Mouse (Mus musculus): ENCODE results near the gene Ubap2l. TPM values are rescaled to one million over a fixed set of nuclear protein-coding genes. Genes with fewer than 3 reads are reported as not detected.

Ubap2l gene
- polyA plus RNA-seq, 1 experiment from 2014 or later, result 157 TPM

- H3K27me3 ChIP-seq, result no peaks in the 10 kb centered on the region
- H3K4me2 ChIP-seq, result peak overlapping the region; percentile 93
- no peak overlapping the region for H3K27ac ChIP-seq
- H3K9me3 ChIP-seq, result no peaks in the 10 kb centered on the region
- H3K36me3 ChIP-seq, result peaks cover 4% of the 10 kb centered on the region
- H3K4me1 ChIP-seq (replicated peaks), result peaks cover 65% of the 10 kb centered on the region
- 78% methylated on average over 5 of the region's 5 CpGs for WGBS
- H3K9ac ChIP-seq, result peak overlapping the region; percentile 51; the same call in 1 of the 2 replicates
- peak overlapping the region; percentile 92 for H3K4me3 ChIP-seq
- ATAC-seq (ENCODE audit: low FRiP score), result no peak
Measured at GRCm38 (mm10) chr3:90081365-90082240, 29.2 kb upstream of the Ubap2l start.

DNA sequence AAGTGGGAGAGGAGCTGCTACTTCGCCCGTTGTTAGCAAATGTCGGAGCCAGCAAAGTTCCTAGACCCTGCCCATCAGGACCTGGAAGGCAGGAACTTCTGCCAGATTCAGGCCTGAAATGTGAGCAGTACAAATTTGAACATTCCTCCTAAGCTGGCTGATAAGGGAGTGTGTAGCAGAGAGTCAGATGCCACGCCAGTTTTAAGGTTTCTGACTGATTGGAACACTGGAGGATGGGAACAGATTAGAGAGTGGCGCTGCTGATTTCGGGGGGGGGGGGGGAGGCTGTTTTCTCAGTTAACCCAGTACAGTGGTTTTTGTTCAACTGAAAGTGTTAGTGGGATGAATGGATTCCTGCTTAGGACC lies 28.1 kb upstream of the Ubap2l start:
- no peak for ATAC-seq (ENCODE audit: low FRiP score)
- Histone ChIP-seq H3K4me3 (peak overlapping the region; percentile 92), H3K36me3 (no peaks in the 10 kb centered on the region), H3K4me2 (peak overlapping the region; percentile 93), H3K27me3 (no peaks in the 10 kb centered on the region), H3K4me1 (replicated peaks) (peaks cover 64% of the 10 kb centered on the region), H3K27ac (peak overlapping the region; percentile 97), H3K9me3 (no peaks in the 10 kb centered on the region), H3K9ac (peak overlapping the region; percentile 91)
- WGBS, result 1% methylated on average over 6 of the region's 6 CpGs

DNA sequence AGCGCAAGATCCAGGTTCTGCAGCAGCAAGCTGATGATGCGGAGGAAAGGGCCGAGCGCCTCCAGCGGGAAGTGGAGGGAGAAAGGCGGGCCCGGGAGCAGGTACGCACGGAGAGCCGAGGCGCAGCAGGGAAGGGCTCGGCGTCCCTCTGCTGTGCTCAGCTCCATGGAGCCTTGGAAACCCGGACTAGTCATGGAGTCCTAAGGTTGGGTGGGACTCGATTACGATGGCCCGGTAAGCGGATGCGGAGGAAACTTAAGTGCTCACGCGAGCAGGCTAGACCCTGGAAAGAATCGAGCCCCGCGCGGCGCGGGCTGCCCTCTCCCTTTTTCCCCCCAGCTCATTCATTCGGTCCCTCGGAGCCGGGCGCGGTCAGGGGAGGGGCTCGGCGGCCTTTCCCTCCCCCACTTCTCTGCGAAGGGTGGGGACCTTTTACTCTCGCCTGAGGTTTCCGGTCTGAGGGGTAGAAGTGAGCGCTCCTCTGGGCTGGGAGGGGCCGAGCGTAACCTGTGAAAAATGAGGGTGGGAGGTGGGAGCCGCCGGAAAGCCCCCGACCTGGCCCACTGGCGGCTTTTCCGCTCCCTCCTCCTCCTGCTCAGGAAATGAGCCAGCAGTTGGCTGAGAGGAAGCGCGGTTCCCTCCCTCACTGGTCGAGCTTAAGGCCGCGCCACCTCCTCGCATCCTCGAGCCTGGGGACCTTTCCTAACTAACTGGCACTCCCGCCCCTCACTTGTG lies 27.5 kb upstream of the Ubap2l start:
- Histone ChIP-seq H3K4me1 (replicated peaks) (peaks cover 59% of the 10 kb centered on the region), H3K4me3 (peak overlapping the region; percentile 92), H3K27me3 (no peaks in the 10 kb centered on the region), H3K9ac (peak overlapping the region; percentile 91), H3K9me3 (no peaks in the 10 kb centered on the region), H3K4me2 (peak overlapping the region; percentile 93), H3K27ac (peak overlapping the region; percentile 97), H3K36me3 (no peaks in the 10 kb centered on the region)
- under 1% methylated on average over 51 of the region's 53 CpGs for WGBS
- peak; percentile 80 for ATAC-seq (ENCODE audit: low FRiP score)

DNA sequence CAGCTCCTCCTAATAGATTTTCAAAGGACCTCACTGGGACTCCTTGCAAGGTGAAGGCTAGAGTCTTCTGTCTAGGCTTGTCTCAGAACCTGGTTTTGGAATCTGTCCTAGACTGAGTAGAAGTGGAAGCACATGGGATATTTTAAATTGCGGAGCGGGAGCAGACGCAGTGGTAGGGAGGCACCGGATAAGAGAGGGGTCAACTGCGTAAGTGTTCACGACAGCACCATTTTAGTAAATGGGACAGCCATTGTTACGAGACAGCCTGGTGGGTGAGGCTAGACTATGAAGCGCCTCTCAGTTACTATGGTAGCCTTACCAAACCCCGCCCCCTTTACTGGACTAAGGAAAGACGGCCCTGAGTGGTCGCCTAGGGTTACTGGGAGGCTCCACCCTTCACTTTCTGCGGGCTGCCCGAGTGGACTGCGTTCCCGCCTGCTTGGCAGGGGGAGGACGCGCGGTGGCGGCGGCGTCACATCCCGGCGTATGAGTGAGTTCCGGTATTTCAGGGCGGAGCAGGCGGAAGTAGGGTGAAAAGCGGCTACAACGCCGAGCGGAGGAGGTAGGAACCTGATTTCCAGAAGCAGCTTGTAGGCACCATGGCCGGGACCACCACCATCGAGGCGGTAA lies 26.8 kb upstream of the Ubap2l start:
- Histone ChIP-seq H3K36me3 (no peaks in the 10 kb centered on the region), H3K27me3 (no peaks in the 10 kb centered on the region), H3K4me2 (peak overlapping the region; percentile 93), H3K27ac (peak overlapping the region; percentile 97), H3K4me3 (peak overlapping the region; percentile 92), H3K4me1 (replicated peaks) (peaks cover 52% of the 10 kb centered on the region), H3K9ac (peak overlapping the region; percentile 91), H3K9me3 (no peaks in the 10 kb centered on the region)
- WGBS, result under 1% methylated on average over 33 of the region's 33 CpGs
- peak; percentile 94 for ATAC-seq (ENCODE audit: low FRiP score)

DNA sequence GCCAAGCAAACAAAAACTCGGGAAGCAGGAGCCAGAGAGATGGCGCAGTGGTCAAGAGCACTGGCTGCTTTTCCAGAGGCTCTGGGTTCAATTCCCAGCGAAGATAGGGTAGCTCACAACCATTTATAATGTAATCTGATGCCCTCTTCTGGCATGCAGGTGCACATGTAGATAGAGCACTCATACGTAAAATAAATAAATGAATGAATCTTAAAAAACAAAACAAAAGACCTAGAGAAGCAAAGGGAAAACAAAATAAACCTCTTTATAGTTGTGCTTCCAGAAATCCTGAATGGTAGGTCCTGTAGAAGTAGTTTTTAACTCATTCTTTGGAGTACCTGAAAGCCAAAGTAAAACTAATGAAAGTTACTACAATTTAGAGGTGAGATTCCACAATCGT lies 25.8 kb upstream of the Ubap2l start:
- ATAC-seq (ENCODE audit: low FRiP score), result no peak
- peaks cover 42% of the 10 kb centered on the region for H3K4me1 ChIP-seq (replicated peaks)
- 62% methylated on average over 5 of the region's 5 CpGs for WGBS
- H3K9me3 ChIP-seq, result no peaks in the 10 kb centered on the region
- H3K27ac ChIP-seq, result no peak overlapping the region
- no peaks in the 10 kb centered on the region for H3K36me3 ChIP-seq
- H3K4me2 ChIP-seq, result no peak overlapping the region
- no peak overlapping the region for H3K9ac ChIP-seq
- no peaks in the 10 kb centered on the region for H3K27me3 ChIP-seq
- H3K4me3 ChIP-seq, result no peak overlapping the region

DNA sequence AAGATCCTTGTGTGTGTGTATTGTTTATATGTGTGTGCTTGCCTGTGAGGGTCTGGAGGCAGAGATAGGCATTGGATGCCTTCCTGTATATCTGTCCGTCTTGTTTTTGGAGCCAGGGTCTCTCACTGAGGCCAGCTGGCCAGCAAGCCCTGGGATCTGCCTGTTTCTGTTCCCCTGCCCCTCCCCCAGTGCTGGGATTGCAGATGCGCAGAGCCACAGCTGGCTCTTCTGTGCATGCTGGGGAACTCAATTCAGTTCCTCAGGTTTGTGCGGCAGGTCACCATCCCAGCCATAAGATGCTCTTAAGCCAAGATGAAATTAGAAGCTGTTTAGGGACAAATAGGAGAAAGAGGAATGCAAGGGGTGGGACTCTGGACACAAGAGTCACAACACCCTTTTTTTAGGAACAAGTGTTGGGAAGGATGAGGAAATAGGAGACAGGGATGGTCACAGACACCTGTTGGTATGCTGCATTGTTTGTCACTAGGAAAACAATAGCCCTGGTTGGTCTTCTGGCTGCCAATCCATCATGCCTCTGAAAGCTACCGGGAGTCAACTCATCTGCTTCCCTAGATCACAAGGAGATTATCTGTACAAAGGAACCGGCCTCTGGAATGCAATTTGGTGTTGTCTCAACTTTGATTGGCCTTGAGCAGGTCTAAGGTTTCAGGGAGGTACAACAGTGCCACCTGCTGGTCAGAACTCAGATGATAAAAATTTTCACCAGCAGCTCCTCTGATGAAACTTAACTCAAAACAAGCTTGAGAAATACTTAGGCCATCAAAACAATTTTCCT lies 24.7 kb upstream of the Ubap2l start:
- Histone ChIP-seq H3K9ac (no peak overlapping the region), H3K4me3 (no peak overlapping the region), H3K27ac (no peak overlapping the region), H3K9me3 (no peaks in the 10 kb centered on the region), H3K4me1 (replicated peaks) (peaks cover 31% of the 10 kb centered on the region), H3K27me3 (no peaks in the 10 kb centered on the region), H3K4me2 (0 out of 2 replicates have a peak overlapping the region, but pooled peaks have one; percentile 8), H3K36me3 (no peaks in the 10 kb centered on the region)
- 10% methylated on average over 5 of the region's 5 CpGs for WGBS
- ATAC-seq (ENCODE audit: low FRiP score), result no peak

DNA sequence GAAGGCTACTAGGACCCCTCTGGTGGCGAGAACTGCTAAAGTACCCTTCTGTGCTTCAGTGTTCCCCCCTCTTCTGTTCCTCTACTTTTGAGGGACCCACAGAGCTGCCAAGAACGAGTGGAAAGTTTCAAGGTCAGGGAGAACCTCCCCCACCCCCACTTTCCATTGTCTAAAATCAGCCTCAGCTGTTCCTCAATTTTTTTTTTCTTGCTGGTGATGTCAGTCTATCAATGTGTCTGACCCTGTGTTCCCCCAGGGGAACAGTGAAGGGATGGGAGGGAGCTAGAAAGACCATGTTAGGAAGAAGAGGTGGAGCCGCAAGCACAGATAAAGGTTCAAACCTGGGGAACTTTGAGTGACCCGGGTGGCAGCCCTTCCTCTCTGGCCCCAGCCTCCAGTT lies 19.9 kb upstream of the Ubap2l start, which contains the start of gene Tpm3:
Gene Tpm3 (plus strand): TSS at position 356 of the 400 bp plus-strand sequence.
- no peak for ATAC-seq (ENCODE audit: low FRiP score)
- no peak within 1 kb of the TSS for H3K4me3 ChIP-seq
- no peaks in the 10 kb centered on the region for H3K27me3 ChIP-seq
- no peaks in the 10 kb centered on the region for H3K9me3 ChIP-seq
- H3K36me3 ChIP-seq, result no peaks in the 10 kb centered on the region
- no peak within 1 kb of the TSS for H3K4me2 ChIP-seq
- H3K4me1 ChIP-seq (replicated peaks), result peaks cover 5% of the 10 kb centered on the region
- no peak within 1 kb of the TSS for H3K27ac ChIP-seq
- WGBS, result 79% methylated on average over 4 of the region's 4 CpGs
- no peak within 1 kb of the TSS for H3K9ac ChIP-seq

DNA sequence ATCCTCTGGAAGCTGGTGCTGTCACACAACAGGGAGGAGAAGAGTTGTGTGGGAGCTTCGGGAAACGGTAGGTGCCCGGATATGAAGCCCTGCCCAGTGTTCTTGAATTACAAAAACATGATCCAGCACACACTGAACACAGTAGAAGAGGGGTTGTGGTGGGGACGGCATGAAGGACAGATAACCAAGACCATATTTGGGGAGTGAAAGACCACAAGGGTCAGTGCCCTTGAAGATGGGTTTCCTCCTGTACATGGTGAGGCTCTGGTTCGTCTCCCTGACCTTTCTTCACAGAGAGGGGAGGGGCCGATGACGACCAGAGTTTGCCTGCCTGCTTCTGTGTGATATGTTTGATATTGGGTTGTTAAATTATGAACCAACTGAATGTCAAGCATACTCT lies 17.3 kb upstream of the Ubap2l start:
- no peaks in the 10 kb centered on the region for H3K4me1 ChIP-seq (replicated peaks)
- peaks cover 8% of the 10 kb centered on the region; the same call in 1 of the 2 replicates for H3K36me3 ChIP-seq
- no peak overlapping the region for H3K9ac ChIP-seq
- WGBS, result 84% methylated on average over 7 of the region's 7 CpGs
- no peaks in the 10 kb centered on the region for H3K27me3 ChIP-seq
- H3K4me3 ChIP-seq, result no peak overlapping the region
- no peak for ATAC-seq (ENCODE audit: low FRiP score)
- no peaks in the 10 kb centered on the region for H3K9me3 ChIP-seq
- no peak overlapping the region for H3K4me2 ChIP-seq
- no peak overlapping the region for H3K27ac ChIP-seq

DNA sequence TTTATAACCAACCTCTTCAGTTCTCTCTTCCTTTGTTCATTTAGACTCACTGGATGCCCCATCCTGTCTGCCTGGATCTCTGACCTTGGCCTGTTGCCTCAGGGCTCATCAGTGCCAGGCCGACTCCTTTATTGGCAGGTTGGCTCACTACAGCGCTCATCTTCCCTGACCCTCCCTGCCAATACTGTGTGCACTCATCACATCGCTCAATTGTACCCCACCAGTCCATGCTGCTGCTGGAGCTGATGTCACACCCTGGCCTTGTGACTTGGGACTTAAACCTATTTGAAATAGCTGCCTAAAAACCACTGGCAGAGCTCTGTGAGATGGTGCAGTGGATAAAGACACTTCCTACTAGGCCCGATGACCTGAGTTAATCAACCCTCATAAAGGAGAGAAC lies 15.4 kb upstream of the Ubap2l start:
- no peak overlapping the region for H3K27ac ChIP-seq
- ATAC-seq (ENCODE audit: low FRiP score), result no peak
- no peak overlapping the region for H3K4me2 ChIP-seq
- 88% methylated on average over 4 of the region's 4 CpGs for WGBS
- H3K27me3 ChIP-seq, result no peaks in the 10 kb centered on the region
- H3K9ac ChIP-seq, result no peak overlapping the region
- peaks cover 21% of the 10 kb centered on the region for H3K36me3 ChIP-seq
- H3K4me3 ChIP-seq, result no peak overlapping the region
- no peaks in the 10 kb centered on the region for H3K9me3 ChIP-seq
- no peaks in the 10 kb centered on the region for H3K4me1 ChIP-seq (replicated peaks)

DNA sequence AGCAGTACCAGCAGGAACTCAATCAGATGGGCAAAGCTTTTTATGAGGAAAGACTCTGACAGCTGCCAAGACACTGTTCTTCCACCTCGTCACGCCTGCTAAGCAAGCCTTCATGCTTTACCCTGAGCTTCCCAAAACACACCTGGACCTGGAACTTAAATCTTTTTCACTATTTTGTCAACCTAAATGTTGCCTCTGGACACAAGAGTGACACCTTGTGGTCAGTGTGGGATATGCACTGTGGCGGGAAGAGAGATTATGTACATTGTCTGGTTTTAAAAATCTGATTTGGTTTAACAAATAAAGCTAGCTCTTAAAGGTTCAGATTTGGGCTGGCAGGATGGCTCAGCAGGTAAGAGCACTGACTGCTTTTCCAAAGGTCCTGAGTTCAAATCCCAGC lies 13.1 kb upstream of the Ubap2l start:
- Histone ChIP-seq H3K4me2 (no peak overlapping the region), H3K9ac (no peak overlapping the region), H3K27me3 (no peaks in the 10 kb centered on the region), H3K4me1 (replicated peaks) (no peaks in the 10 kb centered on the region), H3K9me3 (no peaks in the 10 kb centered on the region), H3K4me3 (no peak overlapping the region), H3K36me3 (peaks cover 43% of the 10 kb centered on the region), H3K27ac (no peak overlapping the region)
- WGBS, result 67% methylated on average over 3 of the region's 3 CpGs
- no peak for ATAC-seq (ENCODE audit: low FRiP score)

DNA sequence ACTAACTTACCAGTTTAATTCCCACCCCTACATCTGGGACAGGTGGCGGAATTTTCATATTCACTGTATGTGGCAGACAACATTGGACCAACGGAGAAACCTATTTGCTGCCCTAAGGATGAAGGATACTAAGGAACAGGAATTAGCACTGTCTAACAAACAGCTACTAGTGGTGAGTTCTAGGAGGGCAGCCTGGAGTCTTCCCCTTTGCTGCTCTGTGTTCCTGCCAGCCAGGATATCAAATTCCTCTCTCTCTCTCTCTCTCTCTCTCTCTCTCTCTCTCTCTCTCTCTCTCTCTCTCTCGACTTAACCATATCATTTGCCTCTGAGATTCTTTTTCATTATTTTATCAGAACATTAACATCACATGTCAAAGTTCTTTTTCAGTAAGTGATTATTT lies 12.0 kb upstream of the Ubap2l start:
- no peaks in the 10 kb centered on the region for H3K9me3 ChIP-seq
- WGBS, result 81% methylated on average over 3 of the region's 3 CpGs
- H3K9ac ChIP-seq, result no peak overlapping the region
- no peak overlapping the region for H3K4me3 ChIP-seq
- no peak overlapping the region for H3K4me2 ChIP-seq
- H3K4me1 ChIP-seq (replicated peaks), result no peaks in the 10 kb centered on the region
- no peaks in the 10 kb centered on the region for H3K27me3 ChIP-seq
- no peak overlapping the region for H3K27ac ChIP-seq
- no peak for ATAC-seq (ENCODE audit: low FRiP score)
- H3K36me3 ChIP-seq, result peaks cover 53% of the 10 kb centered on the region

DNA sequence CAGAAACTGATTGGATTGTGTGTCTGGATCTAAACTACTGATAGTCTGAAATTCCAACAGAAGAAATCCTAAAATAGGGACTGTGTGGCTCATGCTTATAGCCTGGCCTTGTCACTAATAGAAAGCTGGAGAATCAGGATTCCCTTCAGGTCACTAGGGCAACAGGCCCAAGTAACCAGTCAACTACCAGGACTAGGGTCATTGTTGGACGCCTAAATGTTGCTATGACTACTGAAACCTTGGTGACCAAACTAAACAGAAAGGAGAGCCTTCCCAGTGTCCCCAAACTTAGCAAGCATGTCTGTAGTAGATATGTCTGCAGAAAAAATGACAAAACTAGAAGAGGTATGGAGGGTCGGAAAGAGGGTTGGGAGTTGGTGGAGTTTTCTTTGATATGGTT lies 10.1 kb upstream of the Ubap2l start:
- 56% methylated on average over 2 of the region's 2 CpGs for WGBS
- H3K4me1 ChIP-seq (replicated peaks), result no peaks in the 10 kb centered on the region
- ATAC-seq (ENCODE audit: low FRiP score), result no peak
- no peaks in the 10 kb centered on the region for H3K9me3 ChIP-seq
- H3K36me3 ChIP-seq, result peaks cover 66% of the 10 kb centered on the region
- no peak overlapping the region for H3K9ac ChIP-seq
- no peak overlapping the region for H3K4me3 ChIP-seq
- H3K4me2 ChIP-seq, result no peak overlapping the region
- no peaks in the 10 kb centered on the region for H3K27me3 ChIP-seq
- no peak overlapping the region for H3K27ac ChIP-seq
